Mouse (Mus musculus) heart, embryonic 15.5 days (tissue): Measurements from ENCODE around the gene Mylip. TPM values are rescaled to one million over a fixed set of nuclear protein-coding genes. Genes with fewer than 3 reads are reported as not detected.

Experiments used
- ATAC-seq: fragments of 200-750 bp; cut with Nextera tagmentation; replicated peaks from 2 replicates; pipeline ENCODE4 v1.8.0; 2017; ENCODE audit warnings: low read depth, moderate TSS enrichment; ENCODE audit not compliant: insufficient number of reproducible peaks, insufficient read depth, low FRiP score
- H3K27ac ChIP-seq: fragments of 300-500 bp; sonication (generic); 2 replicates; pipeline ENCODE4 v1.5.1; 2015; ENCODE audit warnings: mild to moderate bottlenecking, inconsistent platforms
- H3K27me3 ChIP-seq: fragments of 300-500 bp; sonication (generic); 2 replicates; pipeline ENCODE4 v1.6.1; 2015; ENCODE audit warnings: inconsistent platforms
- H3K36me3 ChIP-seq: fragments of 300-500 bp; sonication (generic); 2 replicates; pipeline ENCODE4 v1.6.1; 2015; ENCODE audit warnings: mild to moderate bottlenecking, inconsistent platforms
- H3K4me1 ChIP-seq: fragments of 300-500 bp; sonication (generic); replicated peaks from 2 replicates; pipeline ENCODE4 v1.6.1; 2015; ENCODE audit warnings: inconsistent platforms
- H3K4me2 ChIP-seq: fragments of 300-500 bp; sonication (generic); 2 replicates; pipeline ENCODE4 v1.6.1; 2015; ENCODE audit warnings: inconsistent platforms, mild to moderate bottlenecking, moderate library complexity
- H3K4me3 ChIP-seq: fragments of 300-500 bp; sonication (generic); 2 replicates; pipeline ENCODE4 v1.5.1; 2015; ENCODE audit warnings: mild to moderate bottlenecking, inconsistent platforms
- H3K9ac ChIP-seq: fragments of 300-500 bp; sonication (generic); 2 replicates; pipeline ENCODE4 v1.6.1; 2015; ENCODE audit warnings: mild to moderate bottlenecking, inconsistent platforms
- H3K9me3 ChIP-seq: fragments of 300-500 bp; sonication (generic); replicated peaks from 2 replicates; pipeline ENCODE4 v1.6.1; 2016; ENCODE audit warnings: inconsistent platforms
- WGBS: fragments of 180-500 bp; shearing (Covaris S2); methylation state at CpG from one replicate; pipeline ENCODE4 v1.1.7; 2015; ENCODE audit warnings: mixed read lengths; 5-methylcytosine and 5-hydroxymethylcytosine counted together
- polyA plus RNA-seq: library from polyadenylated mRNA; unstranded; fragments of >200 nt; fragmentation: Nextera tagmentation; extraction: Ambion mirVana; gene quantifications from 2 replicates; pipeline ENCODE4 v1.2.1, GENCODE M21; 2015

The Mylip gene
- polyA plus RNA-seq, 1 experiment from 2014 or later = 8.9 TPM

GRCm38 (mm10) chr13:45455862-45456192, 66.3 kb downstream of the Mylip start:
- WGBS = 59% methylated on average over 2 of the region's 2 CpGs
- Histone ChIP-seq H3K4me3 (0 out of 2 replicates have a peak overlapping the region, but pooled peaks have one; percentile 2), H3K4me1 (peaks cover 26% of the 10 kb centered on the region), H3K4me2 (peak overlapping the region; percentile 19), H3K27ac (peak overlapping the region; percentile 70), H3K9ac (no peak overlapping the region), H3K36me3 (no peaks in the 10 kb centered on the region), H3K9me3 (no peaks in the 10 kb centered on the region), H3K27me3 (no peaks in the 10 kb centered on the region)
- no peak for ATAC-seq

GRCm38 (mm10) chr13:45457459-45457858, 67.9 kb downstream of the Mylip start:
- peaks cover 26% of the 10 kb centered on the region for H3K4me1 ChIP-seq
- H3K36me3 ChIP-seq = no peaks in the 10 kb centered on the region
- H3K4me3 ChIP-seq = no peak overlapping the region
- no peak overlapping the region for H3K9ac ChIP-seq
- WGBS = 70% methylated on average over 7 of the region's 7 CpGs
- H3K4me2 ChIP-seq = no peak overlapping the region
- H3K27me3 ChIP-seq = no peaks in the 10 kb centered on the region
- ATAC-seq = no peak
- H3K27ac ChIP-seq = no peak overlapping the region
- H3K9me3 ChIP-seq = no peaks in the 10 kb centered on the region

- Histone ChIP-seq H3K4me3 (no peak overlapping the region), H3K27me3 (no peaks in the 10 kb centered on the region), H3K36me3 (no peaks in the 10 kb centered on the region), H3K27ac (no peak overlapping the region), H3K9ac (no peak overlapping the region), H3K9me3 (no peaks in the 10 kb centered on the region), H3K4me2 (no peak overlapping the region), H3K4me1 (peaks cover 10% of the 10 kb centered on the region)
- 88% methylated on average over 3 of the region's 3 CpGs for WGBS
- no peak for ATAC-seq
Measured at GRCm38 (mm10) chr13:45460177-45460576, 70.6 kb downstream of the Mylip start.

GRCm38 (mm10) chr13:45461370-45461958, 71.9 kb downstream of the Mylip start:
- H3K4me2 ChIP-seq = no peak overlapping the region
- H3K27ac ChIP-seq = no peak overlapping the region
- no peak for ATAC-seq
- H3K27me3 ChIP-seq = no peaks in the 10 kb centered on the region
- H3K4me1 ChIP-seq = no peaks in the 10 kb centered on the region
- H3K9me3 ChIP-seq = no peaks in the 10 kb centered on the region
- 66% methylated on average over 14 of the region's 14 CpGs for WGBS
- no peaks in the 10 kb centered on the region for H3K36me3 ChIP-seq
- H3K4me3 ChIP-seq = no peak overlapping the region
- H3K9ac ChIP-seq = no peak overlapping the region

Other genes with a start within 250 kb of the Mylip start
- 180 and 185 TPM in 2 replicates for gene Gmpr, start 117.7 kb downstream of the Mylip start, polyA plus RNA-seq